Mouse (Mus musculus) ovary, postnatal 36 days (tissue): Measurements from ENCODE around the gene Zmynd12.

Experiments
- DNase-seq: peaks from one replicate; pipeline ENCODE4 v3.0.0; 2022; ENCODE audit warnings: low spot score, mixed read lengths

The Zmynd12 gene

DNA sequence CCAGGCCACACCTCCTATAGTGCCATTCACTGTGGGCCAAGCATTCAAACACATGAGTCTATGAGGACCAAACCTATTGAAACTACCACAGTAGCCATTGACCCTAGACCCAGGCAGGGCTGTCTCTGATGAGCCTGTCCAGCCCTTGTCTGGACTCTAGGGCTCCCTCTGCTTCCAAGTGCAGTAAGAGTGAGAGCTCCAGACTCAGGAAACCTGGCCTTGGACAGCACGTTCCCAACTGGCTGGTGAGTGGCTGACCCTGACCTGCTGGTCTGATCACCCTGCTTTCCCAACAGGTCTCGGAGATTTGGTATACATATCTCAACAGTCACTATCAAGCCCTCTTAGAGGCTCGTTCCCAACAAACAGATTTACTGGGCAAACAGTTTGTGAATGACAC is 25.2 kb downstream of the Zmynd12 start:
- DNase-seq, result no peak

DNA sequence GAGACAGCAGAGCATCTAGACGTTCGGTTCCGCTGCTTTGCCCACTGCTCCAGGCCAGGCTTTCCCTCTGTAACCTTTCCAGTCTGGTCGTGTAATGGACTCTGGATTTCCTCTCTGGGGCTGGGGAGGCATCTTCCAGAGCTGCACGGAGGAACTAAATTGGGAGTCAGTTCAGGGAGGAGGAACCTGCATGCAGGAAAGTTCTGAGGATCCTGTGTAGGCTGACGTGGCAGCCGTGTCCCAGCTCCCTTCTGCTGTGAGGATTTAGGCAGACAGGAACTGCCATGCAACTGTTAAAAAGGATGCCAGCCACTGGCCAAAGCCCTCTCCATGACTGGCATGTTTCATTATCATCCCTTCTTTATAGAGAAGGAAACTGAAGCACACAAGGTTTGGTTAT is 27.8 kb downstream of the Zmynd12 start:
- DNase-seq, result no peak

- no peak for DNase-seq
Measured at GRCm38 (mm10) chr4:119453128-119453527, 30.5 kb downstream of the Zmynd12 start.

DNA sequence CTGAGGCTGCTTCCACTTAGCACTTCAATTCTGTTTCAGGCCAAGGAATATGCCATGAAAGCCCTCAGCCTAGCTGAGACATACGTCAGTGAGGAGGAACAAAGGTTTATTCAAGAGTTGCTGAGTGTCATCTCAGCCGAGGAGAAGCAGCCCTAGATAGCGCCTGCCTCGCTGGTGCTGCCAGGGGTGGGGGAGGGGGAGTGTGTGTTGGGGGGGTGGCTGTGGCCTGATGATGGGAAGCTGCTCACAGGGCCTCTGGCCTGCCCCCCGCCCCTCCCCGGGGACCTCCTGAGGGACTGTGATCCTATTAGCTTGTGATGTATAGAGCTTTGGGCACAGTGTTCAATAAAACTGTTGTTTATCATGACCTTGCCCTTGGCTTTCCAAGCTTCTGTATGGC is 30.9 kb downstream of the Zmynd12 start:
- no peak for DNase-seq

DNA sequence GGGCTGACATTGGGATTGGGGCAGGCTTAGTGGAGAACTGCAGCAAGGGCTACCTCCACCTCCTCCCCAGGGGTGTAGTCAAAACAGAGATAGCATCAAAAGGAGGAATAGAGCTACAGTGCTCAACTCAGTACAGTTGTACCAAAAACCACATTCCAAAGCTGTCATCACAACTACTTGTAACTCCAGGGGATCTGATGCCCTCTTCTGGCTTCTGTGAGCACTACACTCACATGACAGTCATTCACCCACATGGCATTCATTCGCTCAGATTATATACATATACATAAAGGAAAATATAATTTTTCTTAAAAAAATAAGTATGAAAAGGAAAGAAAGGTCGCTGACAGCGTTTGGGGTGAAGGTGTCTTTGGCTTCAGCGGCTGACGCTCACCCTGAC is 37.7 kb downstream of the Zmynd12 start:
- no peak for DNase-seq

- peak; percentile 18 for DNase-seq
Measured at GRCm38 (mm10) chr4:119460728-119461141, 38.1 kb downstream of the Zmynd12 start.

- DNase-seq, result no peak
Measured at GRCm38 (mm10) chr4:119462457-119462856, 39.8 kb downstream of the Zmynd12 start.

GRCm38 (mm10) chr4:119462858-119463755 is 40.5 kb downstream of the Zmynd12 start:
- peak; percentile 56 for DNase-seq

DNA sequence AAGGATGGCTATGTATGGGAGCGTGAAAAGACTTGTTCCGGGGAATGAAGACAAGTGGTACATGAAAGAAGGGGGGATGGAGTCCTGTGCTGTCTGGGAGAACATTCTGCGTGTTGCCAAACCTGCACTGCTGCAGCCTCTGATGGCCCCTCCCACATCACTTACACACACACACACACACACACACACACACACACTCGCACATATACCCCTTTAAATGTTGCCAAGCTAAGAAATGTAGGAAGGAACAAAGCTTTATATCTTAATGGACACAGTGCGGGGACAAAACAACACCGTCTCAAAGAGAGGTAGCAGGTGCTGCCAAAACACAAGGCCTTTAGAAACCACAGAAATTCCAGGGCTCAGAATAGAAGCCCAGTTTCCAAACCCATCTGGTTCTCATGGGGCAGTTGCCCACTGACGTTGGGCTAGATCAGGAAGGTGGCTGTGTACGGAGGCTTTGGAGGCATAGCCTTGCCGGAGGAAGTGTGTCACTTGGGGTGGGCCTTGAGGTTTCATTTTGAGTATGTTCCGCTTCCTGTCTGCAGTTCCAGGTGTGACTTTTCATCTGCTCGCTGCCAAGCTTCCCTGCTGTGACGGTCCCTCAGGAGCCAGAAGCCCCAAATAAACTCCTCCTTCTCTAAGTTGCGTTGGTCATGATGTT is 41.3 kb downstream of the Zmynd12 start:
- no peak for DNase-seq

GRCm38 (mm10) chr4:119465841-119466240 is 43.2 kb downstream of the Zmynd12 start:
- no peak for DNase-seq

GRCm38 (mm10) chr4:119467720-119468380 is 45.2 kb downstream of the Zmynd12 start:
- DNase-seq, result no peak

- DNase-seq, result no peak
Measured at GRCm38 (mm10) chr4:119472545-119472944, 49.9 kb downstream of the Zmynd12 start.

DNA sequence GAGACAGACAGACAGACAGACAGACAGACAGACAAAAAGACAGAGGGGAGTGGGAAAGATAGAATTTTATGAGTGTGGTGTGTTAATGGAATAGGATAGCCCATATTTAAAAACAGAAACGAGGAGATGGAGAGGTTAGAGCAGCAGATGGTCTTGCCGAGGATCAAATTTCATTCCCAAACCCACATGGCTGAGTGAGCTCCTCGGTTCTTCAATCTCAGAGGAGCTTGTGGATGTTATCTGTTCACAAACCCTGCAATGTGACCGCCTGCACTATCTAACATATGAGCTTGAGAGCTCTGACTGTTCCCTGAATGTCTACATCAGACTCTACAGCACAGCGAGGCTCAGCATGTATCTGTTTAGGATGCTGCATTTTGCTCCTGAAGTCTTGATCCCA is 50.5 kb downstream of the Zmynd12 start:
- DNase-seq, result no peak

DNA sequence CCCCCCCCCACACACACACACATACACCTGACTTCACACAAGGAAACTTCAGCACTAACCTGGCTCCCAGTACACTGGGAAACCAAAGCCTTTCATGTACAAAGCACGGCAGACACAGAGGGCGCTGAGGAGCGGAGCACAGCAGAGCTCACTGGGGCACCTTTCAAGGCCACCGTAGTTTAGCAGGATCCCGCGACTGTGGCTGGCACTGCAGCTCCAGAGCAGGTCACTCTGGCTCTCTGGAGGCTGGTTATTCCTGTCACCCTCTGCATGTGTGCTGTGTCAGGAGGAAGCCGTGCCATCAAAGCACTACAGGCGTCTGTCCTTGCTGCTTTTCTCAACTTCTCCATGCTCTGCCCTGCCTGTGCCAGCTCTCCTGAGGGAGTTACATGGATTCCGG is 60.4 kb downstream of the Zmynd12 start:
- peak; percentile 54 for DNase-seq

GRCm38 (mm10) chr4:119484882-119485281 is 62.3 kb downstream of the Zmynd12 start:
- DNase-seq, result no peak

DNA sequence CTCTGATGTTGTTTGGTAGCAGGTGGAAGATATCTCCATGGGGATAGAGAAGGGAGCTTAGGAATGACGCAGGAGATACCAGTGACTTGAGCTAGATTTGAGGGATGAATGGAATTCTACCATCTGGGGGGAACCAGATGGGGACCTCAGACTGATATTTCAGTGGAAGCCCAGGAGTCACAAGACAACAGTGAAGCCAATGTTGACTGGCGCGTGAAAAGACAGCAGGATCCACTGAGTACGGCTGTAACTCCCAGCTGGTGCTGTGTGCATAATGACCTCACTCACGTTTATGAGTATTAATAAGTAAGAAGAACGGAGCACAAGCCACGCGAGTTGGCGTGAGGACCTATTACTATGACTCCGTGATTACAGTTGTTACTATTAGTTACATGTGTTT is 67.1 kb downstream of the Zmynd12 start:
- DNase-seq, result no peak

GRCm38 (mm10) chr4:119490806-119491205 is 68.2 kb downstream of the Zmynd12 start:
- no peak for DNase-seq

- DNase-seq, result peak; percentile 78
Measured at GRCm38 (mm10) chr4:119492291-119492932, 69.8 kb downstream of the Zmynd12 start, which contains the start of gene Rimkla. Rimkla (minus strand) TSS chr4:119492628.

- no peak for DNase-seq
Measured at GRCm38 (mm10) chr4:119492933-119493327, 70.3 kb downstream of the Zmynd12 start.

DNA sequence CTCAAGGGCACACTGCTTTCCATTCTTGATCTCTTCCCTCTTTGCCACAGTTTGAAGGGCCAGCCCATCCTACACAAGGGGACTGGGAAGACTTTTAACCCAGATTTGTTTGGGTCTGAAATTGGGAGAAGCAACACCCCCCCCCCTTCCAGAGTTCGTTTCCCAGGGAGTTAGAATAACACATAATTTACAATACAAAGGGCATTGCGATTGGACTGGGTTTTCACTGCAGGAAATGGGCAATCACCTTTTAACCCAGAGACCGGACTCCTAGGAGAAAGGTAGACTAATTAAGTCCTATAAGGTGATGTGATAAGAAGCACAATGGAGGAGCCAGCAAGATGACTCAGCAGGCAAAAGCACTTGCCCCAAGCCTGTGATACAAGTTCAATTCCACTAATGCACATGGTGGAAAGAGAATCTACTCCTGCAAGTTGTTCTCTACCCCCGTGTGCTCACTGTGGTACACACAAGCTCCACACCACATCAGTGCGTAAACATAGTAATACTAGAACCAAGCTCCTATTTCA is 75.8 kb downstream of the Zmynd12 start:
- no peak for DNase-seq

GRCm38 (mm10) chr4:119511591-119511990 is 89.0 kb downstream of the Zmynd12 start:
- no peak for DNase-seq

- no peak for DNase-seq
Measured at GRCm38 (mm10) chr4:119512731-119513141, 90.1 kb downstream of the Zmynd12 start.
